Mouse (Mus musculus): ENCODE measurements around the gene Unc93a. TPM values are rescaled to one million over a fixed set of nuclear protein-coding genes. Genes with fewer than 3 reads are reported as not detected.
"Not testable (repeated sequence)": the region's sequence is repeated elsewhere in the genome, so short reads cannot be mapped to it uniquely, and the experiment has no call there.

Unc93a gene
- total RNA-seq, 2 experiments from 2014 or later: not detected

GRCm38 (mm10) chr17:13092960-13093359, 38.6 kb downstream of the Unc93a start:
- intact Hi-C loops (cut with DNase I); H3K27ac ChIP-seq; H3K4me3 ChIP-seq; DNase-seq: not testable (repeated sequence)

- intact Hi-C loops (cut with DNase I); H3K4me3 ChIP-seq; DNase-seq; H3K27ac ChIP-seq: not testable (repeated sequence)
Measured at GRCm38 (mm10) chr17:13092100-13092764, 39.4 kb downstream of the Unc93a start.

GRCm38 (mm10) chr17:13091510-13091909, 40.1 kb downstream of the Unc93a start:
- H3K4me3 ChIP-seq; H3K27ac ChIP-seq; intact Hi-C loops (cut with DNase I); DNase-seq: not testable (repeated sequence)

GRCm38 (mm10) chr17:13069227-13069626, 62.4 kb downstream of the Unc93a start:
- H3K4me3 ChIP-seq; H3K27ac ChIP-seq; DNase-seq; intact Hi-C loops (cut with DNase I): not testable (repeated sequence)

GRCm38 (mm10) chr17:13067864-13068385, 63.7 kb downstream of the Unc93a start:
- intact Hi-C loops (cut with DNase I); H3K4me3 ChIP-seq; H3K27ac ChIP-seq; DNase-seq: not testable (repeated sequence)

GRCm38 (mm10) chr17:13062882-13063281, 68.7 kb downstream of the Unc93a start:
- H3K4me3 ChIP-seq; H3K27ac ChIP-seq; DNase-seq; intact Hi-C loops (cut with DNase I): not testable (repeated sequence)

GRCm38 (mm10) chr17:13060804-13061203, 70.8 kb downstream of the Unc93a start, which contains the start of gene Tcp10b:
Gene Tcp10b (plus strand): TSS chr17:13061104.
- DNase-seq; intact Hi-C loops (cut with DNase I): not testable (repeated sequence)

More at GRCm38 (mm10) chr17:13060804-13061203, 70.8 kb downstream of the Unc93a start, which contains the start of gene Tcp10b:
- not testable (repeated sequence) for H3K4me3 ChIP-seq, H3K27ac ChIP-seq

Other genes with a start within 250 kb of the Unc93a start
- under 1 TPM in 1 of 2 experiments, not detected in 1; 0.33 TPM for gene Pnldc1, start 221.6 kb downstream of the Unc93a start, total RNA-seq (2021)
- 100 to 1,000 TPM; 175 to 177 TPM for gene Tcp1, start 216.1 kb downstream of the Unc93a start, total RNA-seq (2021)
- gene Mrpl18, start 215.5 kb downstream of the Unc93a start, total RNA-seq (2021): 100 to 1,000 TPM in 1 of 2 experiments, 10 to 100 TPM in 1; 86.5 to 135 TPM
- not detected for gene Acat3, start 191.2 kb downstream of the Unc93a start, total RNA-seq (2021)
- gene Acat2, start 171.1 kb downstream of the Unc93a start, total RNA-seq (2021): 1 to 10 TPM; 2.6 to 4.9 TPM
- gene Wtap, start 137.6 kb downstream of the Unc93a start, total RNA-seq (2021): 10 to 100 TPM; 29.1 to 30.0 TPM
- gene Sod2, start 125.0 kb downstream of the Unc93a start, total RNA-seq (2021): 100 to 1,000 TPM; 383 to 534 TPM
- not detected for gene Gpr31b, start 79.5 kb downstream of the Unc93a start, total RNA-seq (2021)
- gene Tcp10b, start 70.7 kb downstream of the Unc93a start, total RNA-seq (2021): under 1 TPM; 0.28 to 0.36 TPM
- not detected for gene Smok2a, start 89.4 kb upstream of the Unc93a start, total RNA-seq (2021)
- gene Smok2b, start 98.4 kb upstream of the Unc93a start, total RNA-seq (2021): not detected
- gene Tcp10c, start 222.8 kb upstream of the Unc93a start, total RNA-seq (2021): not detected

Data from gastrocnemius, adult 2 months (tissue).